Mouse (Mus musculus): Measurements from ENCODE around the gene Paqr8.

The Paqr8 gene

DNA sequence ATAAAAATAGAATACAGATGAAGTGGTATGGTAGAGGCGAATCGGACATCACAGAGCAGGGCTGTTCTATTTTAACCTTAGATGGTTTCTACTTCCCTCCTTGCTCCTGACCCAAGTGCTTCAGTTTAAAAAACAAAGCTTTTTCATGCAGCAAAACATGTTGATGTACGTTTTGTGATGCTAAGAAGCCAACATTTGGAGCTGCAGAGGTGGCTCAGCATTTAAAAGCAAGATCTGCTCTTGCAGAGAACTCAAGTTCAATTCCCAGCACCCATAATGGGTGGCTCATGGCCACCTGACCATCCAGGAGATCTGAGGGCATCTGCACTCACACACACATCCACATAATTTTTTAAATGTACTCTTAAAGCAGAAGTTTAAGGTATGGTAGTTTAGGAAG is 64.5 kb downstream of the Paqr8 start:
- DNase-seq (ENCODE audit: low read depth in 2 of 2, low spot score in 2 of 2), result no peak

DNA sequence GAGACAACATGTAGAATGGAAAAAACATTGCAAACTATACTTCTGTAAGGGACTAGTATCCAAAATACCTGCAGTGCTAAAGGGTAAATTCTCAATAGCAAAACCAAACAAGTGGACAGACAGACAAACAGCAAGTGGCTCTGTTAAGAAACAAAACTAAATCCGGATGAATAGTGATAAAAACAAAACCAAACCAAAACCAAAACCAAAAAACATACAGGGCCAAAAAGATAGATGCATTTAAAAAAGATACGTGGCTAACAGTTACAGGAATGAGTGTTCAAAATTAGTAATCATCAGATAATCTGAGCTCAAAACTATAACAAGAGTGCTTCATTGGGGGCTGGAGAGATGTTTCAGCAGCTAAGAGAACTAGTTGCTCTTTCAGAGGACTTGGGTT is 79.2 kb downstream of the Paqr8 start:
- DNase-seq (ENCODE audit: low read depth in 2 of 2, low spot score in 2 of 2), result no peak

DNA sequence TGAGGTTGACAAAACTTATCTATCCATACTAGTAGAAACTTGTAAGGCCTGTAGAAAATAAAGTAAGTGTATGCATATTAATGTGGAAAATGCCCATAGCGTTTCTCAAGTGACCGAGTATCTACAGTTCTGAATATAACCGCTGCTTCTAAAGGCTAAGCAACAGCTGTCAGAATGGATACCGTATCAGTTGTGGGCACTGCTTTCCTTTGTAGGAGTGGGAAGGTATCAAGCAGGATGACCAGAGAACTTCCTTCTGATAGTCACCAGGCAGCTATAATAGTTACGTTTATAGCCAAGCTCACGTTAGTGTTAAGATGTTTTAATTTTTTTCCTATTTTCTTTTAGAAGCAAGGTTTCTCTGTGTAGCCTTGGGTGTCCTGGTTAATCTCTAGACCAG is 83.0 kb downstream of the Paqr8 start:
- DNase-seq (ENCODE audit: low read depth in 2 of 2, low spot score in 2 of 2), result no peak

DNA sequence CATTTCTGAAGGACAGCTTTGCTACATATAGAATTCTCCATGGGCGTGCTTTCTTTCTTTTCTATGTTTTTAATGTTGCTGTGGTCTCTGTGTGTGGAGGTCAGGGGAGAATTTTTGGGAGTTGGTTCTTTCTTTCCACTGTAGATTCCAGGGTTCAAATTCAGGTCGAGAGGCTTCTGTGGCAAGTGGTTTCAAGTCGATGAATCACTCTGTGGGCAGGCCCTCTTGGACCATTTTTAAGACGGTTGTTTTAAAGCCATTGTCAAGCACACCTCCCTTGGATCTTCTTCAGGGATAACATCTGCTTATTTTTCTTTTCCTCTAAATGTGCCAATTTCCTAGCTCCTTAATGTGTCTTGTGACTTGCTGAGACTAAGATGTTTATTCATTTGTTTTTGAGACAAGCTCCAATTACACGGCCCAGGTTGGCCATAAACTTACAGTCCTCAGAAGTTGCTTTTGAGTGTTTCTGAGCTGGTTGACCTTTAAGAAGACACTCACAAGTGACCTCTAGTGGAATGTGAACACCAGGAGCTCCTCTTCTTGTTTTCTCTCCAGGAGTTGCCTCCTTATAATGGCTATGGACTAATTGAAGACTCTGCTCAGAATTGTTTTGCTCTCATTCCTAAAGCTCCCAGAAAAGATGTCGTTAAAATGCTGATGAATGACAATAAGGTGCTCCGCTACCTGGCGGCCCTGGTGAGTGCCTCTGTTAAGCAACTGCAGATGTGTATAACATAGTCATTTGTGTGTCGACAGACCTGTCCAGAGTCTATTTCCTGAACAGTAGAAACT is 84.1 kb downstream of the Paqr8 start:
- DNase-seq (ENCODE audit: low read depth in 2 of 2, low spot score in 2 of 2), result no peak

DNA sequence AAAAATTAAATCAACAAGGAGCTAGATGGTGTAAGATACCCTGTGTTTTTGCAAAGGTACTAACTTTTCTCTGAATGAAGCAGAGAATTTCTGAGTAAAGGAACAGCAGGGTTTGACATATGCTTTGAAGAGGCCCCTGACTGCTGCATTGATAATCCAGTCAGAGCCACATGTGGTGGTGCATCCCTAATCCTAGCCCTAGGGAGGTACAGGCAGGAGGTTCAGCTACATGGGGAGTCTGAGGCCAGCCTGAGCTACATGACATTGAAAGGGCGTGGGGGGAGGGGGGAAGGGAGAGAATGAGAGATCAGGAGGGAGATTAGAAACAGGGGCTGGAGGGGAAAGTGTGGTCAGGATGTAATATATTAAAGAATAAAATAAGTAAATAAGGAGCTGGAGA is 90.1 kb downstream of the Paqr8 start:
- DNase-seq (ENCODE audit: low read depth in 2 of 2, low spot score in 2 of 2), result no peak

DNA sequence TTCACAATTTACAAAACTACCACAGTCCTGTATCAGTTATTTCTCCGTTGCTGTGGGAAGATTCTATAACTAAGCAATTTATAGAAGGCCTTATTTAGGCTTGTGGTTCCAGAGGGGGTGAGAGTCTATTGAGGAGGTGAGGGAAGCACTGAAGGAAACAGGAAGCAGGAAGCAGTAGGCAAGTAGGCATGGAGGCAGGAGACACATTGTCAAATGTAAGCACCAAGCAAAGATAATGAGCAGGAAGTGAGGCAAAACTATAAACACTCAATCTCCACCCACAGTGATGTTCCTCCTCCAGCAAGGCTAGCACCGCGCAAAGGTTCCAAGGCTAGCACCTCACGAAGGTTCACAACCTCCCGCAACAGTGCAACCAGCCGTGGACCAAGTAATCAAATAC is 91.4 kb downstream of the Paqr8 start:
- DNase-seq (ENCODE audit: low read depth in 2 of 2, low spot score in 2 of 2), result no peak

DNA sequence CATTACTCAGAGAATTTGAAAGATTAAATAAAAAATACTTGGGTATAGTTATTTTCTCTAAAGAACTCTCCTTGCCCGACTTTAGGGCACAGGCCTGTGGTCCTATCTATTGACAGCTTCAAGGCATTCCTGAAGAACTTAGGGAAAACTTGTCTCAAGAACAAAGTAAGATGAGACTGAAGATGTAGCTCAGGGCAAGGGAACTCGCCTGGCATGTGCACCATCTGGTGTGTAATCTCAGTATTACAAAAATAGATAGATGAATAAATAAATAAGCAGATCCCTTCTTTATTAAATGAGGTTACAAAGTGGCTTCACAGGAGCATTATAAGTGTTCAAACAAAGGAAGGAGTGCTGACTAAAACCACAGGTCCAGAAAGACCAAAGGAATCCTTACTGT is 93.7 kb downstream of the Paqr8 start:
- DNase-seq (ENCODE audit: low read depth in 2 of 2, low spot score in 2 of 2), result no peak

DNA sequence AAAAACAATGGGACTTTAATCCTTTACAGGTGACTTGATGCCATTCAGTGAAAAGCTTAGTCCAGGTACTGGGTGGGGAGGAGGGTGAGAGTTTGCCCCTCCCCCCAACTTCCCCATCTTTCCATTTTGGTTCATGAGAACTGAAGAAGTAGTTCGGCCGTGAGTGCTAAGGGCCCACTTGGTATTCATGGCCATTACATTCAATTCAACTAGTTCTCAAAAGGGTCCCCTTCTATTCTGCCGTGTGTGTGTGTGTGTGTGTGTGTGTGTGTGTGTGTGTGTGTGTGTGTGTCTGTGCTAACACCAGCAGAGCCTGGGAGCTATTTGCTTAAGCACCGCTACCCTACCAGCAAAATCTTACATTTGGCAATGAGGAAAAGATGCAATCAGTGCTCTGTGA is 94.2 kb downstream of the Paqr8 start:
- DNase-seq (ENCODE audit: low read depth in 2 of 2, low spot score in 2 of 2), result no peak

DNA sequence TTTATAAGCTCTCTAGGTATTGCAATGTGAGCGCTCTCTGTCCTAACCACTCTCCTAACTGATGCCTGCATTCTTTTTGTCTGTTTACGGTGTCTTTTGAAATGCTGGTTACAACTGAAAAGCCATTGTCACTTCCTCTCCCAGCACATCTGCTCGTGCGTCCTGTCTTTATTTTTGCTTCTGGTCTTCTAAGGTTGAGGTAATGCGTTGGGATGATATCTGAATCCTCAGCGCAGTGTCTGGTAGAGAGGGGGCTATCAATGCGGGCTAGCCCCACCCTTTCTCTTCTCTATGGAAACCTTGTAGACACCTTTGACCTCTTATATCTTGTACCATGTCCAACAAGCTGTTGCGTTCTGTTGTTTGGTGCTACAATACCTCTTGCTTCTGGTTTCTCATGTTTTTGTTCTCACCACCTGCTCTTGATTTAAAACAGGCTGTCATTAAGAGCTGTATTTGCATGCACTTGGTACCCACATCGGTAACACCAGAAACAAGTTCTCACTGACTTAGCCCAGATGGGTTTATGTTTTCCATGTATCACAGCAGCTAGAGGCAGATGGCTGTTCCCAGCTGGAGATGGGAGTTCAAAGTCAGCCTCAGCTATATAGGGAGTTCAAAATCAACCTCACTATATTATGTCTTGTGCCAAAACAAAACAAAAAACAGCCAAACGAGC is 96.1 kb downstream of the Paqr8 start:
- DNase-seq (ENCODE audit: low read depth in 2 of 2, low spot score in 2 of 2), result no peak

All from CD8-positive naive resting alpha-beta T cell, adult 2 months (primary cell).